Mouse (Mus musculus): ENCODE results near the gene Prn. TPM values are rescaled to one million over a fixed set of nuclear protein-coding genes. Genes with fewer than 3 reads are reported as not detected.

Gene Prn
- polyA plus RNA-seq, 1 experiment from 2014 or later: not detected

DNA sequence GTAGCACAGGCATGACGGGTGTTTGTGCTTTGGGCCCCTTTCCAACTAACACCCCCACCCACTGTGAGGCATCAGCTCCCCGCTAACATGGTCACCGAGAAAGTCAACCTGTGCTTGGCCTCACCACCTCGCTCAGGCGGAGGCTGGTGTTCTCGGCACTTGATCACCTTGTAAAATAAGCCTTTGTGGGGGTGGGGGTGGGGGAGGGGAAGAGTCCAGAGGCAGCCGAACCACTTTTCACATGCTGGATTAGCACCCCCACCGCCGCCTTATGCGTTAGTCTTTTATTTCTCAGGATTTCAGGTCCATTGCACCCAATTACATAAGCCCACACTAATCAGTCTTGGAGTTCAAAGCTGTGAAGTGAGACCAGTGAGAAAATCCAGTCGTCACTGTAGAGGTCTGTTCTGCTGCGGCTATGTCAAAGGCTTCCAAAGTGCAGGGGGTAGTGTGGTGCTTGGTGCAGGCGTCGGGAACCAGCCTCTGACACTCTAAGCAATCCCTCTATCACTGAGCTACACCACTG, 83.9 kb downstream of the Prn start:
- WGBS: 59% methylated on average over 14 of the region's 14 CpGs
- Histone ChIP-seq H3K36me3 (peaks cover 57% of the 10 kb centered on the region), H3K4me1 (replicated peaks) (0 out of 2 replicates have a peak, but pooled peaks cover 4% of the 10 kb centered on the region), H3K27me3 (ENCODE audit: insufficient read depth, poor library complexity, severe bottlenecking) (no peaks in the 10 kb centered on the region), H3K4me3 (no peak overlapping the region), H3K27ac (no peak overlapping the region), H3K9me3 (no peaks in the 10 kb centered on the region)
- DNase-seq (ENCODE audit: low spot score): no peak

DNA sequence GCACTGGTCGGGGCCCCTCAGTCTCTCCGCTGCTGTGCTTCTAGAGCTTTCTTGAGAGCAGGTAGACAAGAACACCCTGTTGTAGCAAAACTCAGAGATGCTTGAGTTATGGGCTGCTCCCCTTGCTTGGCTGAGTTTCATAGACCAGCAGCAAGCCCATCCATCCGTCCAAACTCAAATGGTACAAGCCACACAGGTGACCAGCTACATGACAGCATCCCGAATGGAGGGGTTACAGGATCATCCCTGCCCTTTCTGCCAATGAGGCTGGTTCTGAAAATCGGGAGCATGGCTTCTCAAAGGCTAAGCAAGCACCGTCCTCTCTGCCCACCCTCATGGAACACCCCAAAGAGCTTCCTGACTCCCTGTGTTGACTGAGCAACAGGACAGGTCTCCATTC, 85.2 kb downstream of the Prn start:
- no peak overlapping the region for H3K4me3 ChIP-seq
- no peak overlapping the region for H3K27ac ChIP-seq
- no peaks in the 10 kb centered on the region for H3K9me3 ChIP-seq
- WGBS: 92% methylated on average over 6 of the region's 6 CpGs
- no peak for DNase-seq (ENCODE audit: low spot score)
- H3K36me3 ChIP-seq: peaks cover 66% of the 10 kb centered on the region
- no peaks in the 10 kb centered on the region for H3K27me3 ChIP-seq (ENCODE audit: insufficient read depth, poor library complexity, severe bottlenecking)
- 0 out of 2 replicates have a peak, but pooled peaks cover 4% of the 10 kb centered on the region for H3K4me1 ChIP-seq (replicated peaks)

DNA sequence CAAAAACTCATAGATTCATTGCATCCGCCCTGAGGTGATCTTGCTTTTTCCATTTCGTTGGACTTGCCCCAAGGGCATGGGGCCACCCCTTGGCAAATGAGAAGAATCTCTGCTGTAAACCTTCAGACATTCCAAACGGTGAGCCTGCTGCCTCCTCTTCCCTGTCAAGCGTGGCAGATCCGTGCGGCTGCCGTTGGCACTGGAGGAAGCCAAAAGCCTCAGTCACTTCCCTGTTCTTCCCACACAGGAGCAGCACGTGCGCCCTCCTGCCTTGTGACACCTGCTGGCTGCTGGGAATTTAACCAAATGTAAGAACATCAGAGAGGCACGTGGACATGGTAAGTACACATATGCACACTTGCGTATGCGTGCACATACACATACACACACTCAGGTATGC, 86.0 kb downstream of the Prn start:
- H3K9me3 ChIP-seq: no peaks in the 10 kb centered on the region
- H3K27me3 ChIP-seq (ENCODE audit: insufficient read depth, poor library complexity, severe bottlenecking): no peaks in the 10 kb centered on the region
- peaks cover 71% of the 10 kb centered on the region for H3K36me3 ChIP-seq
- no peak overlapping the region for H3K4me3 ChIP-seq
- 92% methylated on average over 12 of the region's 12 CpGs for WGBS
- no peak for DNase-seq (ENCODE audit: low spot score)
- H3K4me1 ChIP-seq (replicated peaks): 0 out of 2 replicates have a peak, but pooled peaks cover 4% of the 10 kb centered on the region
- H3K27ac ChIP-seq: no peak overlapping the region

DNA sequence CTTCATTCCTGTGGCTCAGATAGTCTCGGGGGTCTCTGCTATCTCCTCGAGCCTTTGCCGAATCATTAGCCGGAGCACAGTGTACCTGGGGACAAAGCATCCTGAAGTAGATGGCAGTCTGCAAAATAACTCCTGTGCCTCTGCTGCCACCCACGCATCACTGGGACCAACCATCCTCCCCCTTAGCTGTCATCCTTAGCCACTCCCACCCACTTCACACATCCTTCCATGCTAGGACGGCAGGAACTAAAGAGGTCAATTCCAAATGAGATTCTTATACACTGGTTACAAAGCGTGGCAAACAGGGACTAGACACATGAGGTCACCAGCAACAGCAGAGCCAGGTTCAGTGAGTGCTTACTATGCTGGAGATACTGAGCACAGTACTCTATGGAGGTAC, 86.6 kb downstream of the Prn start:
- H3K4me3 ChIP-seq: no peak overlapping the region
- peaks cover 73% of the 10 kb centered on the region for H3K36me3 ChIP-seq
- WGBS: 93% methylated on average over 7 of the region's 7 CpGs

DNA sequence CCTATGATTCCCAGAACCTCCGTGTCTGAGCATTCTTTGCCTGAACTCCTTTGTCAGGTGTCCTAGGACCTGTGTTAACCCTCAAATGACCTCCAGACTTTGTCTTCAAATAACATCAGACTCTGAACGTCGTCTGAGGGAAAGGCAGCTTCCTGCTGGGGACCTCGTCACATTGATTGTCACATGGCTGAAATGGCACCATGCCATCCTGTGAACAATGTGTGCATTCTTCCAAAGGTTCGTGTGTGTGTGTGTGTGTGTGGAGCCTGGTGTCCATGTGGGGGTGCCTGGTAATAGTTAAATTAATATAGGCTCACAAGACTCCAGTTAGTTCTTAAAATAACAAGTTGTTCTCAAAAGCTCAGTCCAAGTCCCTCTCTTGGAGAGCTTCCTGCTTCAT, 87.6 kb downstream of the Prn start:
- 56% methylated on average over 5 of the region's 5 CpGs for WGBS
- DNase-seq (ENCODE audit: low spot score): no peak
- Histone ChIP-seq H3K27ac (no peak overlapping the region), H3K4me3 (no peak overlapping the region), H3K27me3 (ENCODE audit: insufficient read depth, poor library complexity, severe bottlenecking) (no peaks in the 10 kb centered on the region), H3K36me3 (peaks cover 82% of the 10 kb centered on the region), H3K9me3 (no peaks in the 10 kb centered on the region), H3K4me1 (replicated peaks) (0 out of 2 replicates have a peak, but pooled peaks cover 4% of the 10 kb centered on the region)

More for the DNA sequence above, 86.6 kb downstream of the Prn start:
- H3K9me3 ChIP-seq: no peaks in the 10 kb centered on the region
- no peaks in the 10 kb centered on the region for H3K27me3 ChIP-seq (ENCODE audit: insufficient read depth, poor library complexity, severe bottlenecking)
- no peak for DNase-seq (ENCODE audit: low spot score)
- no peak overlapping the region for H3K27ac ChIP-seq
- H3K4me1 ChIP-seq (replicated peaks): 0 out of 2 replicates have a peak, but pooled peaks cover 4% of the 10 kb centered on the region

DNA sequence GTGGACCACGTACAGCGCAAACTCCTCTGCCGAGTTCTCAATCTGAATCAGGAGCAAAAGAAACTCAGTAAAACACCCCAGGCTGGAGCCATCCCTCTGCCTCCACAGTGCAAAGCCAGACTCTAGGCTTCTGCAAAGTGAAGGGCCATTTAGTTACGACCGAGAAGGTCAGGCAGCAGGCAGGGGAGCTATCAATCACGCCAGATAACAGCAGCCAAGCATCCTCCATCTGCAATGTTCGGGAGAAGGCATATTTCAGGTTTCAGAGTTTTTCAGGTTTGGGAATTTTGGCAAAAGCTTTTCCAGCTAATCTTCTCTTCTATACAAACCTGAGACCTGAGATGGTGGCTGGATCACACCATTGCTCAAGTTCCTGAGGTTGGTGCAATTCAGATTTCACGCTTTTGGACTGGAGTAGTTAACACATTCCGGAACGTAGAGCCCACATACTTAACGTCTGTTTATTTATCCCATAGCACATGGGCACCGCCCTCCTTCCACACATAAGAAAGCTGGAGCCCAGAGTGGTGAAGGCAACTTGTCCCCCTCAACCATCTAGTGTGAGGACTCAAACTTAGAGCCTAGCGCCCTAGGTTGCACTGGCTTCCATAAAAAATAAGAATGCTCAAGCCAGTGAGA, 92.1 kb downstream of the Prn start:
- H3K27ac ChIP-seq: no peak overlapping the region
- no peak for DNase-seq (ENCODE audit: low spot score)
- peaks cover 91% of the 10 kb centered on the region for H3K36me3 ChIP-seq
- WGBS: 83% methylated on average over 13 of the region's 13 CpGs
- H3K27me3 ChIP-seq (ENCODE audit: insufficient read depth, poor library complexity, severe bottlenecking): no peaks in the 10 kb centered on the region
- no peaks in the 10 kb centered on the region for H3K9me3 ChIP-seq
- H3K4me3 ChIP-seq: no peak overlapping the region
- H3K4me1 ChIP-seq (replicated peaks): 0 out of 2 replicates have a peak, but pooled peaks cover under 1% of the 10 kb centered on the region

DNA sequence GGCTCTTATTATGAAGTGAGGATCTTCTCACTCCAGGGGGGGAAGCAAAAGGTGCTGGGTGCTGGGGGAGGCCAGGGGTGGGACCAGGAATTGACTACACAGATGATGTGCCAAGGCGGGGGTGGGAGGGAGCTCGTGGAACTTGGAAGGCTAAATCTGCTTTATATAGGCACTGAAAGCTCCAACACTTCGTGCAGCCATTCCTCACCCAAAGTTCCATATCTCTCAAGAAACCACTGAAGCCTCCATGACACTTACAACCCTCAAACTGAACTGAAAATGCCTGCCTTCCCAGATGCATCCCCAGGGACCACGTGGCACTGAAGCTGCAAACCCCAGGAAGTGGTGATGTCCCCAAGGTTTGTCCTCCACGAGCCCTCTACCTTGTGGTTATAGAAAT, 94.2 kb downstream of the Prn start:
- H3K4me3 ChIP-seq: no peak overlapping the region
- no peaks in the 10 kb centered on the region for H3K9me3 ChIP-seq
- DNase-seq (ENCODE audit: low spot score): no peak
- 82% methylated on average over 5 of the region's 5 CpGs for WGBS
- peaks cover 8% of the 10 kb centered on the region for H3K4me1 ChIP-seq (replicated peaks)
- no peaks in the 10 kb centered on the region for H3K27me3 ChIP-seq (ENCODE audit: insufficient read depth, poor library complexity, severe bottlenecking)
- H3K27ac ChIP-seq: no peak overlapping the region
- H3K36me3 ChIP-seq: peaks cover 91% of the 10 kb centered on the region

DNA sequence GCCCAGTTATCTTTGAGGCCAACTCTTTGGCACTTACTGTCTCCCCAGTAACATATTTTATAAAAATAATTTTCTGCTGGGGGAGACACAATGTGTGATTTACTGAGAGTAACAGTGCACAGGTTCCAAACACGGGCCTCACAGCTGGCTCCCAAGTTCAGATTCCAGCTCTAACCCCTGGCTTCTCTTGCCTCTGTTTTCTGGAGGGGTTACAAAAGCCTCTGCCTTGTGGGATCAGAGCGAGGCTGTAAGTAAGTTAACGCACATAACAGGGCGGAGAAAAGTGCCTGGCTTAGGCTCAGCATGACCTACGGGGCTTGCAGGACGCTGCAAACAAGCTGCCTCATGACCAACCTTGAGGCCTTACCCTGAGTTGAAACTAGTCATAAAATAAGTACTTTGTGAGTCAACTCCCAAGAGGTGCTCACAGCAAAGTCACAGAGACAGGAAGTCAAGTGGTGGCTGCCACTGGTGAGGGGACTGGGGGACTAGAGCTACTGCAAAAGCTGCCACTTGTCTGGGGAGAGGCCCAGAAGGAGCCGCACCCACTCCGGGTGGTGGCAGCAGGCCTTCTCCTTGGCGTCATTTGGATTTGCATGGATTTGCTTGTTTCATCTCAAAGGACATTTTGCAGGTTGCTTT, 94.9 kb downstream of the Prn start:
- peaks cover 92% of the 10 kb centered on the region for H3K36me3 ChIP-seq

DNA sequence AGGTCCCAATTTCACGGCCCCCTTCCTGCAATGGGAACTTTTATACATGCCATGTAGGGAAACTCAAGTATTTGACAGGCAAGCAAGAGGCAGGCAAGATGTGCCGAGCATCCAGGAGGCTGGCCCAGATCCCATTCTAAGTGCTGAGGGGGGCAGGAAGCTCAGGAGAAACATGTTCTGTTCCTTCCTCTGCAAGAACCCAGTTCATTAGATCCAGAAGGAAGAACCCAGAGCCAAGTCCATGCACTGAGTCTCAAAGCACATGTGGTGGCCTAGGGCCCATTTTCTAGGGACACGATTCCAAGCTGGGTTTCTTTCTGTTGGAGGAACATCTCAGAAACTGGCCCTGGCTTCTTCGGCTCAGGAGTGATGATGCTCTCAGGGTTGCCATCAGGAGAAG, 95.7 kb downstream of the Prn start:
- WGBS: 86% methylated on average over 4 of the region's 4 CpGs
- H3K27ac ChIP-seq: no peak overlapping the region
- H3K36me3 ChIP-seq: peaks cover 92% of the 10 kb centered on the region
- peaks cover 8% of the 10 kb centered on the region for H3K4me1 ChIP-seq (replicated peaks)
- H3K9me3 ChIP-seq: no peaks in the 10 kb centered on the region
- no peaks in the 10 kb centered on the region for H3K27me3 ChIP-seq (ENCODE audit: insufficient read depth, poor library complexity, severe bottlenecking)
- DNase-seq (ENCODE audit: low spot score): no peak
- H3K4me3 ChIP-seq: no peak overlapping the region

More for the DNA sequence above, 94.9 kb downstream of the Prn start:
- WGBS: 81% methylated on average over 9 of the region's 9 CpGs
- peaks cover 8% of the 10 kb centered on the region for H3K4me1 ChIP-seq (replicated peaks)
- H3K27ac ChIP-seq: no peak overlapping the region
- H3K27me3 ChIP-seq (ENCODE audit: insufficient read depth, poor library complexity, severe bottlenecking): no peaks in the 10 kb centered on the region
- DNase-seq (ENCODE audit: low spot score): no peak
- H3K4me3 ChIP-seq: no peak overlapping the region
- H3K9me3 ChIP-seq: no peaks in the 10 kb centered on the region

Other genes starting within 250 kb of the Prn start
- gene Erv3, start 50.2 kb upstream of the Prn start, polyA plus RNA-seq (2016; fragmentation: Nextera tagmentation; extraction: Ambion mirVana): 0.05 TPM in 1 of 2 replicates, not detected in the other
- 21.0 and 43.7 TPM in 2 replicates for gene Prnp, start within 50 bp of the Prn start, polyA plus RNA-seq (2016; fragmentation: Nextera tagmentation; extraction: Ambion mirVana)
- 4.1 and 5.5 TPM in 2 replicates for gene Prnd, start 40.9 kb downstream of the Prn start, polyA plus RNA-seq (2016; fragmentation: Nextera tagmentation; extraction: Ambion mirVana)
- 28.6 and 33.5 TPM in 2 replicates for gene Rassf2, start 120.3 kb downstream of the Prn start, polyA plus RNA-seq (2016; fragmentation: Nextera tagmentation; extraction: Ambion mirVana)
- 10.3 and 11.8 TPM in 2 replicates for gene Slc23a2, start 235.2 kb downstream of the Prn start, polyA plus RNA-seq (2016; fragmentation: Nextera tagmentation; extraction: Ambion mirVana)